Mouse (Mus musculus) heart, embryonic 14.5 days (tissue): ENCODE data around the gene Rest. TPM values are rescaled to one million over a fixed set of nuclear protein-coding genes. Genes with fewer than 3 reads are reported as not detected.

Experiments used
- ATAC-seq: fragments of 200-750 bp; cut with Nextera tagmentation; 2 replicates; pipeline ENCODE4 v1.8.0; 2017; ENCODE audit warnings: low read depth, moderate TSS enrichment; ENCODE audit not compliant: insufficient number of reproducible peaks, insufficient read depth, low FRiP score
- H3K27ac ChIP-seq, 2 experiments: fragments of 200-500 bp in 1 of 2; fragments of 300-500 bp in 1 of 2; sonication (generic) in 1 of 2; replicated peaks in 1 of 2; 2 replicates each; pipeline ENCODE4 v1.5.1; 2012 to 2014; ENCODE audit warnings: low read depth in 2 of 2, low read length in 2 of 2, control low read depth in 1 of 2, mild to moderate bottlenecking in 1 of 2, mixed read lengths in 1 of 2; ENCODE audit not compliant: control insufficient read depth in 1 of 2, insufficient read depth in 1 of 2
- H3K27me3 ChIP-seq: fragments of 300-500 bp; sonication (generic); 2 replicates; pipeline ENCODE4 v1.6.1; 2014; ENCODE audit warnings: mild to moderate bottlenecking, low read length, control low read depth; ENCODE audit not compliant: control insufficient read depth, insufficient read depth
- H3K36me3 ChIP-seq: fragments of 300-500 bp; sonication (generic); 2 replicates; pipeline ENCODE4 v1.6.1; 2014; ENCODE audit warnings: mild to moderate bottlenecking, control low read depth, low read length, mixed read lengths; ENCODE audit not compliant: control insufficient read depth, insufficient read depth
- H3K4me1 ChIP-seq, 2 experiments: fragments of 200-500 bp in 1 of 2; fragments of 300-500 bp in 1 of 2; sonication (generic) in 1 of 2; 2 replicates each; pipeline ENCODE4 v1.6.1; 2012 to 2014; ENCODE audit warnings: low read length in 2 of 2, control low read depth in 1 of 2, mixed read lengths in 1 of 2; ENCODE audit not compliant: control insufficient read depth in 2 of 2, insufficient read depth in 2 of 2
- H3K4me2 ChIP-seq: fragments of 300-500 bp; sonication (generic); 2 replicates; pipeline ENCODE4 v1.6.1; 2014; ENCODE audit warnings: mild to moderate bottlenecking, low read length
- H3K4me3 ChIP-seq, 2 experiments: fragments of 200-500 bp in 1 of 2; fragments of 300-500 bp in 1 of 2; sonication (generic) in 1 of 2; 2 replicates each; pipeline ENCODE4 v1.5.1; 2012 to 2014; ENCODE audit warnings: low read length in 2 of 2, mild to moderate bottlenecking in 2 of 2, control low read depth in 1 of 2, low read depth in 1 of 2, moderate library complexity in 1 of 2; ENCODE audit not compliant: control insufficient read depth in 1 of 2, insufficient read depth in 1 of 2
- H3K9ac ChIP-seq: fragments of 300-500 bp; sonication (generic); 2 replicates; pipeline ENCODE4 v1.6.1; 2014; ENCODE audit warnings: mild to moderate bottlenecking, low read length
- H3K9me3 ChIP-seq: fragments of 300-500 bp; sonication (generic); 2 replicates; pipeline ENCODE4 v1.6.1; 2016; ENCODE audit warnings: low read length, control low read depth; ENCODE audit not compliant: control insufficient read depth
- WGBS: fragments of 180-500 bp; shearing (Covaris S2); extraction: QIAGEN DNeasy Blood & Tissue Kit; methylation state at CpG from one replicate; pipeline ENCODE4 v1.1.7; 2014; 5-methylcytosine and 5-hydroxymethylcytosine counted together
- polyA plus RNA-seq: library from polyadenylated mRNA; unstranded; fragments of >200 nt; fragmentation: Nextera tagmentation; extraction: Ambion mirVana; gene quantifications from 2 replicates; pipeline ENCODE4 v1.2.1, GENCODE M21; 2014

Gene Rest
- polyA plus RNA-seq, 1 experiment from 2014 or later = 26.7 TPM

DNA sequence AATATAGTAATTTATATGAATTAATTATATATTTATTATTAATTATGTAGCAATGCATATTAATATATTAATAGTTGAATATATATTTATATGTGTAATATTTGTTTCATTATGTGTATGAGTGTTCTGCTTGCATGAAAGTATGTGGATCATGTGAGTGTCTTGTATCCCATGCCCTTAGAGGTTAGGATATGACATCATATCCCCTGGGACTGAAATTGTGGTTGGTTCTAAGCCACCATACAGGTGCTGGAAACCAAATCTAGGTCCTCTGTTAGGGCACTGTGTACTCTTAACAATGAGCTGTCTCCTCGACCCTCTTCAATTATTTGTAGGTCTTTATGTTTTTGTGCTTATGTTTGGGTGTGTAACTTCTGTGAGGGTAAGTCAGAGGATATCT, 12.1 kb upstream of the Rest start:
- Histone ChIP-seq H3K27me3 (no peaks in the 10 kb centered on the region), H3K4me3 (no peak overlapping the region), H3K36me3 (no peaks in the 10 kb centered on the region), H3K9me3 (no peaks in the 10 kb centered on the region), H3K9ac (no peak overlapping the region), H3K27ac (no peak overlapping the region), H3K4me1 (no peaks in the 10 kb centered on the region), H3K4me2 (no peak overlapping the region)
- 86% methylated on average over 1 of the region's 1 CpGs for WGBS
- ATAC-seq = no peak

DNA sequence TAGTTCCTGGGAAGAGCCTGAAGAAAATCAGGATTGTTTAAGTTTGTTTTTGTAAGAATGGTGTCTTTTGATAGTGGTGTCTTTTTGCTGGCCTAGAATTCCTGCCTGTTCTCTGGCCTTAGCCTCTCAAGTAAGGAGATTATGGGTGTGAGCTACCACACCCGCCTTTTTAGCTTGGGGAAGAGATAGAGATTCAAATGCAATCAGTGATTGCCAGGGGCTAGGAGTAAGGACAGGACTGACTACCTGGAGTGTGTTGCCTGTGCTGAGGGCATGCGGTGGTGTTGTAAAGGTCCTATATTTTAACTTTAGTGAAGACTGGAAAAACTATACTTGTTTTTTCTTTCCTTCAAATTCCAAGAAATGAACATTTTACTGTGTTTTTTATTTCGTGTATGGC, 10.9 kb upstream of the Rest start:
- WGBS = 66% methylated on average over 3 of the region's 3 CpGs
- no peak for ATAC-seq
- no peaks in the 10 kb centered on the region for H3K9me3 ChIP-seq
- H3K27ac ChIP-seq = no peak overlapping the region
- H3K27me3 ChIP-seq = no peaks in the 10 kb centered on the region
- no peak overlapping the region for H3K4me2 ChIP-seq
- H3K4me3 ChIP-seq = no peak overlapping the region
- H3K36me3 ChIP-seq = no peaks in the 10 kb centered on the region
- H3K9ac ChIP-seq = no peak overlapping the region
- no peaks in the 10 kb centered on the region for H3K4me1 ChIP-seq

DNA sequence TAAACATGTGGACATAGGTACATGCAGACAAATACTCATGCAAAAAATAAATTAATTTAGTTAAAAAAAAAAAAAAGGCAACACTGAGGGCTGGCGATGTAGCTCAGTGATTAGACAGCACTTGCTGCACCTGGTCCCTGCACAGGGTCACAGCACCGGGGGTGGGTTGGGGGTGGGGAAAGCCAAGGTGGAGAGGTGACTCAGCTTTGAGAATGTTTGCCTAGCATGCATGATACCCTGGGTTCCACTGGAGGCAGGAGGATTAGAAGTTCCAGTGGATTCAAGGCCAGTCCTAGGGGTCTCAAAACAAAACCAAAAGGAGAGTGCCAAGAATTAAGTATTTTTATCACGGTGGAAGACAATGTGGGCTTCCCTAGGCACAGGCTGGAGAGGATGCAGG, 7.7 kb upstream of the Rest start:
- H3K27me3 ChIP-seq = no peaks in the 10 kb centered on the region
- no peak overlapping the region for H3K9ac ChIP-seq
- no peak overlapping the region for H3K4me2 ChIP-seq
- H3K27ac ChIP-seq = no peak overlapping the region
- no peak for ATAC-seq
- no peaks in the 10 kb centered on the region for H3K9me3 ChIP-seq
- no peaks in the 10 kb centered on the region for H3K4me1 ChIP-seq
- H3K4me3 ChIP-seq = no peak overlapping the region
- no peaks in the 10 kb centered on the region for H3K36me3 ChIP-seq
- WGBS = 87% methylated on average over 3 of the region's 3 CpGs

DNA sequence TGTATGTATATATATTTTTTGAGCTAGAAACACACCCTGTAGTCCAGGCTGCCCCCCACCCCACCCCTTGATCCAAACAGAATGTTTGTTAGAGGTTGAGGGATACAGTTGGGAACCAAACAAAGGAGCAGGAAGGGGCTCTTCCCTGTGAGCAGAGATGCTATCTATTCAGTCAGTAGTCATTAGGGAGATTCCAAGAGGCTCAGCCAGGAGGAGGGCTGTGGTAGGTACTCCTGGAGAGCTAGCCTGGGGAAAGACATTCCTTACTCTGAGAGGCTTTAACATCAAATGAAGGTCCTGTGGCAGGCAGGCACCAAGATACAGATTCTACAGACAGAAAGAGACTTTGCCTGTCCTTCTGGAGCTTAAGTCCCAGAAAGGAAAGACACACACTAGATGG, 6.0 kb upstream of the Rest start:
- no peaks in the 10 kb centered on the region for H3K4me1 ChIP-seq
- H3K9ac ChIP-seq = no peak overlapping the region
- H3K27ac ChIP-seq = no peak overlapping the region
- no peak overlapping the region for H3K4me3 ChIP-seq
- ATAC-seq = no peak
- H3K36me3 ChIP-seq = no peaks in the 10 kb centered on the region
- no peak overlapping the region for H3K4me2 ChIP-seq
- H3K27me3 ChIP-seq = no peaks in the 10 kb centered on the region
- H3K9me3 ChIP-seq = no peaks in the 10 kb centered on the region

DNA sequence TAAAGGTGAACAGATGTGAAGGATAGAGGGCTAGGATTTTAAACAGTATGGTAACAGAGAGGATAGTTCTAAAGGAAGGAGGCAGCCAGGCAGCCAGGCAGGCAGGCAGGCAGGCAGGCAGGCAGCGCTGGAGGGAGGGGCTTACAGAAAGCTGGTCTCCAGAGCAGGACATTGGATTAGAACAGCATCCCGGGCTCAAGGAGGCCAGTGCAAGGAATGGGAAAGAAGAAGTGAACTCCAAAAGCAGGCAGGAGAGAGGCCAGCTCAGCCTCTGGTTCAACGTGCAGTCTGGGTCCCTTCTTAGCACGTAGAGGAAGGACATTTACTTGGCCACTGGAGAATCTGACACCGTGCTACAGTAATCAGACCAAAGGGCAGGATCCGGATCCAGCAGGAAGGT, 5.2 kb upstream of the Rest start:
- Histone ChIP-seq H3K36me3 (no peaks in the 10 kb centered on the region), H3K27me3 (no peaks in the 10 kb centered on the region), H3K4me3 (no peak overlapping the region), H3K9me3 (no peaks in the 10 kb centered on the region), H3K9ac (no peak overlapping the region), H3K27ac (no peak overlapping the region), H3K4me1 (peaks cover 0 to 4% of the 10 kb centered on the region in 2 experiments; a peak in 2 of 4 replicates), H3K4me2 (no peak overlapping the region)
- WGBS = 55% methylated on average over 6 of the region's 6 CpGs
- no peak for ATAC-seq

DNA sequence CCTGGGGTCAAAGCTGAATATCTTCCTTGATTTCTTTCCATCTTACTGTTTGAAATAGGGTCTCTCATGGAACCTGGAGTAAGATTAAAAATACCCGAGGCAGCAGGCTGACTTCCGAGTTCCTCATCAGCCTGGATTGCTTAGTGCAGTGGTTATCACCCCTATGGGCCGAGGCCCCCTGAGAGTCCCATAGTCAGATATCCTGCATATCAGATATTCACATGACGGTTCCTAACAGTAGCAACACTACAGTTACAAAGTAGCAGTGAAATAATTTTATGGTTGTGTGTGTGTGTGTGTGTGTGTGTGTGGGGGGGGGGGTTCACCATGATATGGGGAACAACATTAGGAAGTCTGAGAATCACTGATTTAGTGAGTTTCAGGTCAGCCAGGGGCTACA, 4.2 kb upstream of the Rest start:
- Histone ChIP-seq H3K4me1 (peaks cover 0 to 4% of the 10 kb centered on the region in 2 experiments; a peak in 2 of 4 replicates), H3K27ac (no peak overlapping the region), H3K9me3 (no peaks in the 10 kb centered on the region), H3K9ac (no peak overlapping the region), H3K4me3 (no peak overlapping the region), H3K27me3 (no peaks in the 10 kb centered on the region), H3K4me2 (no peak overlapping the region), H3K36me3 (no peaks in the 10 kb centered on the region)
- WGBS = 63% methylated on average over 4 of the region's 4 CpGs
- no peak for ATAC-seq

DNA sequence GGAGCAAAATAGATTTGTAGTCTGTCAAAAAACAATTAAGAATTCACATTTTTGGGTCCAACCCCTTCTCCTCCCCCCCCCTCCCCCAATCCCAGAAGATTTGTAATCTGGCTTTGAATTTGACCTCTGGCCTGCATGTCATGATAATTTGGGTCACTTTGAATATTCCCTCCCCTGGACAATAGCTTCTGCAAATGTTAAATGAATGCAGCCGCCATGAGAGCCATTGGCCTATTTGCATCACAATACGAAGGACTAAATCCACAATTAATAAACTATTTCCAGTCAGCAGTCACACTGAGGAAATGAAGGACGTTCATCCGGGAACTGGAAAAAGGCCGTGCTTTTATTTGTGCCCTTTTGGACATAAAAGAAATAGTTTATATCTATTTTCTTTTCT, 3.2 kb upstream of the Rest start:
- WGBS = 84% methylated on average over 5 of the region's 5 CpGs
- Histone ChIP-seq H3K27me3 (no peaks in the 10 kb centered on the region), H3K36me3 (no peaks in the 10 kb centered on the region), H3K4me1 (peaks cover 0 to 4% of the 10 kb centered on the region in 2 experiments; a peak in 2 of 4 replicates), H3K9ac (no peak overlapping the region), H3K27ac (no peak overlapping the region), H3K4me3 (no peak overlapping the region), H3K9me3 (no peaks in the 10 kb centered on the region), H3K4me2 (no peak overlapping the region)
- no peak for ATAC-seq

DNA sequence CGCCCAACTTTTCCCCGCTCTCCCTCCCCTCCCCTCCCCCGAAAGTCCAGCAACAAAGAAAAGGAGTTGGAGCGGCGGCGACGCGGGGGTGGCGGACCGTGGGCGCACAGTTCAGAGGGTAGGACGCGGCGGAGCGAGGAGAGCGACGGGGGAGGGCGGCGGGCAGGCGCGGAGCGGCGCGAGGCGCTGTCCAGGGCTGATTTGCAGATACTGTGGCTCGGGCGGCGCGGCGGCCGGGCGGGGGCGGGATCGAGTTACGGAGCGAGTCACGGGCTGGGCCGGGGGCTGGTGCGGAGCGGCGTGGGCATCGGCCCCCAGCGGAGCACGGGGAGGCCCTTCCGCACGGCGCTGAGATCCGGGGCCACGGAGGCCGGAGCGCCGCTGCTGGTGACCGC, 377 bp downstream of the Rest start:
- 2% methylated on average over 27 of the region's 53 CpGs for WGBS
- Histone ChIP-seq H3K27me3 (no peaks in the 10 kb centered on the region), H3K4me2 (peak overlapping the region; percentile 59), H3K9ac (peak overlapping the region; percentile 90), H3K36me3 (peaks cover 28% of the 10 kb centered on the region), H3K4me3 (peak overlapping the region; percentile 72 to 98), H3K27ac (peak overlapping the region; percentile 91 to 98), H3K4me1 (peaks cover 7 to 10% of the 10 kb centered on the region in 2 experiments; a peak in 3 of 4 replicates), H3K9me3 (no peaks in the 10 kb centered on the region)
- peak; percentile 81 for ATAC-seq
